Mouse (Mus musculus): ENCODE data around the gene Adgra1. TPM values are rescaled to one million over a fixed set of nuclear protein-coding genes. Genes with fewer than 3 reads are reported as not detected.

The Adgra1 gene
- total RNA-seq (2021) = 1 to 10 TPM; 4.7 to 5.0 TPM
- long read RNA-seq, experiment 1, full-length matches to known transcripts = 1 of 4 reads
- long read RNA-seq, experiment 1, partial matches to known transcripts = 2 of 4 reads
- long read RNA-seq, experiment 1, other reads (novel, unspliced or antisense) = 1 of 4 reads
- long read RNA-seq, experiment 2, full-length matches to known transcripts = 1 of 2 reads
- long read RNA-seq, experiment 2, partial matches to known transcripts = 0 of 2 reads
- long read RNA-seq, experiment 2, other reads (novel, unspliced or antisense) = 1 of 2 reads

DNA sequence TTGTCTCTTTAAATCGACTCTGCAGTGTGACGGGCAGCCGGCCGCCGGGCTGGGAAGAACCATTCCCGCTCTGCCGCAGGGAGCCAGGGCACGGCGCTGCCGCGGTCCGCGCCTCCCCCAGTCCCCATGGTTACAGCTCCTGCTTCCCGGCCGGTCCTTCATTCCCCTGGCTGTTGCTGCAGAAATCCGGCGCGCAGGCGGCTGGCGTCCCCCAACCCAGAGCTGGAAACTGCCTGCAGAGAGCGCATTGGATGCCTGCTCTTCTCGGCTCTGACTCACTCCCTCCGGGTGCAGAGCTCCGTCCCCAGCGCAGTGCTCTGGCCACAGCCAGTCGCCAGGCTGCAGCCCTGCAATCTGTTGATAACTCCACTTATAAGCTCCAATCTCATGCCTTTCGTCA is at the start of gene Adgra1:
Adgra1 (plus strand) TSS at position 139 of the 400 bp plus-strand sequence.
- DNase-seq (ENCODE audit: low spot score in 2 of 2) = peak; percentile 13 to 21

- DNase-seq (ENCODE audit: low spot score in 2 of 2) = no peak
Observed at GRCm38 (mm10) chr7:139787382-139787781, 46.6 kb upstream of the Adgra1 start.

- no peak for DNase-seq (ENCODE audit: low spot score in 2 of 2)
Observed at GRCm38 (mm10) chr7:139788927-139789326, 45.0 kb upstream of the Adgra1 start.

GRCm38 (mm10) chr7:139789718-139790117 is 44.3 kb upstream of the Adgra1 start:
- no peak for DNase-seq (ENCODE audit: low spot score in 2 of 2)

DNA sequence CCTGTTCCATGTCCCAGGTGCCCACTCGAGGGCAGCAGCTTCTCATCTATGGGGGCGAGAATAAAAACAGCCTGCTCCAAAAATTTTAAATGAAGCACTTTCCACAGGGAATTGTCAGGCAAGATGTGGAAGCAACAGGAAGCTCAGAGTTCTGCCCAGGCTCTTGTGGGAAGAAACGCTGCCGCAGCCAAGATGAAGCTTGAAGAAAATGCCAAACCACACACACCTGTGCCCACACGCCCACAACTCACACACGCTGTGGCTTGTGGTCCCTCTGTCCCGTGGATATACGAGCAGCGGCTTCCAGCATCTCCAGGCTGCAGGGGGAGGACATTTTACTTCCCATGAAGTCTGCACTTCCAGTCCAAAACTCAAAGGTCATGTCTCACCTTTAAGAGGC is 42.4 kb upstream of the Adgra1 start:
- no peak for DNase-seq (ENCODE audit: low spot score in 2 of 2)

GRCm38 (mm10) chr7:139795004-139795605 is 38.9 kb upstream of the Adgra1 start:
- DNase-seq (ENCODE audit: low spot score in 2 of 2) = no peak

GRCm38 (mm10) chr7:139797186-139798109 is 36.5 kb upstream of the Adgra1 start:
- no peak for DNase-seq (ENCODE audit: low spot score in 2 of 2)

- DNase-seq (ENCODE audit: low spot score in 2 of 2) = no peak
Observed at GRCm38 (mm10) chr7:139806175-139806601, 27.8 kb upstream of the Adgra1 start.

DNA sequence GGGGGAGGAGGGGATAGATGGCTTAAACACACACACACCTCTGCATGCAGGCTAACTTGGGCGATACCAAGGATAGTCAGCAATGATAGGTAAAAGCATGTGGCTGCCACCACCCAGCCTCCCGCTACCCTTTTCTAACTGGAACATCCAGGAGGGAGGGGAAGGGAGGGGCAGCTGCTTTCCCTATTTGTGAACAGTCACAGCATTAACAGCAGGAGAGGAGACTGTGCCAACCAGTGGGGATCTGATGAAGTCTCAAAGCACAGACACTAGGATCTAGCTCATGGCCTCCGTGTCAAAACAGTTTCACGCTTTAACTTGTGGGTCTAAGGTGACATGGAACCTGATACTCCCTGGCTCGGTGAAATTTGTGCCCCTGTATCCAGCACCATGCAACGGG is 23.9 kb upstream of the Adgra1 start:
- no peak for DNase-seq (ENCODE audit: low spot score in 2 of 2)

GRCm38 (mm10) chr7:139811706-139812105 is 22.3 kb upstream of the Adgra1 start:
- DNase-seq (ENCODE audit: low spot score in 2 of 2) = no peak

- no peak for DNase-seq (ENCODE audit: low spot score in 2 of 2)
Observed at GRCm38 (mm10) chr7:139813577-139814207, 20.3 kb upstream of the Adgra1 start.

GRCm38 (mm10) chr7:139822301-139823010 is 11.5 kb upstream of the Adgra1 start:
- DNase-seq (ENCODE audit: low spot score in 2 of 2) = no peak

GRCm38 (mm10) chr7:139827687-139828086 is 6.3 kb upstream of the Adgra1 start:
- DNase-seq (ENCODE audit: low spot score in 2 of 2) = no peak

- DNase-seq (ENCODE audit: low spot score in 2 of 2) = no peak
Observed at GRCm38 (mm10) chr7:139833532-139833931, 442 bp upstream of the Adgra1 start.

GRCm38 (mm10) chr7:139835140-139836131 is 1.5 kb downstream of the Adgra1 start:
- no peak for DNase-seq (ENCODE audit: low spot score in 2 of 2)

GRCm38 (mm10) chr7:139840443-139841168 is 6.6 kb downstream of the Adgra1 start:
- no peak for DNase-seq (ENCODE audit: low spot score in 2 of 2)

GRCm38 (mm10) chr7:139842397-139842796 is 8.4 kb downstream of the Adgra1 start:
- DNase-seq (ENCODE audit: low spot score in 2 of 2) = no peak

- DNase-seq (ENCODE audit: low spot score in 2 of 2) = no peak
Observed at GRCm38 (mm10) chr7:139843140-139843539, 9.2 kb downstream of the Adgra1 start.

DNA sequence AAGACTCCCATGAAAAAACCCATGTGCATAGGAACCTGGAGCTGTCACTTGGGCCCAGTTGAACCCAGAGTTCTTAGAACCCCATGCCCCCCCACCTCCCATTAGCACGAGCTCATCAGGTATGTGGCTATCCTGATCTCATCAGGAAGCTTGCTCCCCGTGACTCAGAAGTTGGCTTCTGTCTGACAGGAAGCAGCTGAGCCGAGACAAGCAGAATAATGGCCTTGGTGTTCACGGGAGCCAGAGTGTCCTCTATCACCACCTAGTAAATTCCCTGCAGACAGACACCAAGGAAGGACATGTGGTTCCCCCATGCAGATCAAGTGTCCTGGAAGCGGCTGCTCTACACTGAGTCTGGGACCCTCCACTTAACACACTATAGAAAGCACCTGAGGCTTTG is 9.8 kb downstream of the Adgra1 start:
- DNase-seq (ENCODE audit: low spot score in 2 of 2) = no peak

Measured in adrenal gland, postnatal 4 days (tissue).